In the genomic region with DNA sequence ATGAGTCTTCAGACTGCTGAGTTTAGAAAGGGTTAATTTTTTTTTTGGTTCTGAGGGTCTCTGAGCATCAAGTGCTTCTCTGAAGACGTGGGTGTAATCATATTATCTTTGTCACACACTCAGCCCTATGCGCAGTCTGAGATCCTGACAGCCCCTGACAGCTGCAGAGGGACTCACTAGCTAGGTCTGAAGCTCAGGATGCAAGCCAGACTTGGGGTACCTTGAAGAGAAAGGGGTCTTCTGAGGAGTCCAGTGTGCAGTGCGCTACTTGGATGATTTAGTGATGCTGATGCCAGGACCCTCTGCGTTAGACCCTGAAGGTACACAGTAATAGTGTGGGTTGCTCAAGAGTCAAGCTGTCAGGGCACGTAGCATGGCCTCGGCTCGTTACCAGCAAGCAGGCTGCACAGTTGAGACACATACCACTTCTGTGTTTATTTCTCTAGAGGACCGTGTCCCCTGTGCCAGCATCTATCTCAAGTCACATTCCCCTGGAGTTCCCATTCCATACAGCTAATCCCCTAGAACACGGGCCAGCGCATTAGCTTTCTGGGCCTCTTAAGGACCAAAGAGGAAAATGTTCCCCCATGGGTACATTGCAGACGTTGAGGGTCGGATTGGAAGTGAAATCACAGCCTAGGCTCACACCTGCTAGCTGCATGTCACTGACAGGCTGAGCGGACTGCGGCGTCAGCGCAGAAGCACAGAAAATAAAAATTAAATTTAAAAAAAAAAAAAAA, we compare ENCODE assay signal across 22 mouse cellular contexts. TPM values are rescaled to one million over a fixed set of nuclear protein-coding genes. Genes with fewer than 3 reads are reported as not detected.
DNase-seq lines count a peak whose midpoint lies in the region; ATAC-seq and TF ChIP-seq lines count a peak whose summit lies in the region.
"Had no signal": no experiment of that assay in that cellular context is flagged by ENCODE, and none has a peak within 500 bp of the region (broad histone marks: within the 10 kb centered on the region; RNA-seq: fewer than 3 reads in every experiment).

No protein-coding gene starts in this region.

- H3K27ac ChIP-seq in limb, embryonic 15.5 days: no peak overlapping the region
- H3K27ac ChIP-seq in limb, embryonic 10.5 days: no peak overlapping the region; the same call in 1 of the 2 replicates
- H3K27ac ChIP-seq in embryonic facial prominence, embryonic 12.5 days: no peak overlapping the region
- H3K27ac ChIP-seq in hindbrain, embryonic 13.5 days: peak overlapping the region; percentile 46; the same call in 1 of the 2 replicates
- no peak overlapping the region for H3K27ac ChIP-seq in lung, postnatal 0 days (ENCODE audit: low read length)
- H3K27ac ChIP-seq: heart, embryonic 13.5 days; kidney, embryonic 15.5 days; limb, embryonic 12.5 days; liver, embryonic 15.5 days; stomach, embryonic 15.5 days had no signal

- H3K4me3 ChIP-seq in limb, embryonic 15.5 days: no peak overlapping the region
- H3K4me3 ChIP-seq in limb, embryonic 10.5 days: no peak overlapping the region
- no peak overlapping the region for H3K4me3 ChIP-seq in embryonic facial prominence, embryonic 12.5 days
- no peak overlapping the region for H3K4me3 ChIP-seq in hindbrain, embryonic 13.5 days
- H3K4me3 ChIP-seq in lung, postnatal 0 days (ENCODE audit: low read depth, low read length): no peak overlapping the region
- H3K4me3 ChIP-seq: heart, embryonic 13.5 days; kidney, embryonic 15.5 days; limb, embryonic 12.5 days; liver, embryonic 15.5 days; stomach, embryonic 15.5 days had no signal

- TF ChIP-seq EP300 in lung, postnatal 0 days (IDR thresholded peaks at IDR 0.05): no peak

- no peaks in the 10 kb centered on the region for H3K9me3 ChIP-seq in limb, embryonic 15.5 days
- peaks cover 6% of the 10 kb centered on the region for H3K9me3 ChIP-seq in limb, embryonic 10.5 days (replicated peaks)
- no peaks in the 10 kb centered on the region for H3K9me3 ChIP-seq in embryonic facial prominence, embryonic 12.5 days
- H3K9me3 ChIP-seq in hindbrain, embryonic 13.5 days: no peaks in the 10 kb centered on the region; the same call in 1 of the 2 replicates
- no peaks in the 10 kb centered on the region for H3K9me3 ChIP-seq in lung, postnatal 0 days (ENCODE audit: low read length)
- H3K9me3 ChIP-seq: heart, embryonic 13.5 days; kidney, embryonic 15.5 days; liver, embryonic 15.5 days; stomach, embryonic 15.5 days had no signal

- WGBS in limb, embryonic 15.5 days: 59% methylated on average over 16 of the region's 16 CpGs
- 76% methylated on average over 16 of the region's 16 CpGs for WGBS in limb, embryonic 10.5 days
- WGBS in embryonic facial prominence, embryonic 12.5 days: 72% methylated on average over 16 of the region's 16 CpGs
- WGBS in hindbrain, embryonic 13.5 days: 56% methylated on average over 16 of the region's 16 CpGs
- 67% methylated on average over 16 of the region's 16 CpGs for WGBS in lung, postnatal 0 days

- no peak overlapping the region for H3K9ac ChIP-seq in limb, embryonic 15.5 days
- H3K9ac ChIP-seq in embryonic facial prominence, embryonic 12.5 days: no peak overlapping the region
- peak overlapping the region; percentile 29; the same call in 1 of the 2 replicates for H3K9ac ChIP-seq in hindbrain, embryonic 13.5 days
- no peak overlapping the region for H3K9ac ChIP-seq in lung, postnatal 0 days (replicated peaks; ENCODE audit: low read depth)
- H3K9ac ChIP-seq: heart, embryonic 13.5 days; kidney, embryonic 15.5 days; limb, embryonic 12.5 days; liver, embryonic 15.5 days; stomach, embryonic 15.5 days had no signal

- H3K4me2 ChIP-seq in limb, embryonic 15.5 days: no peak overlapping the region
- no peak overlapping the region for H3K4me2 ChIP-seq in embryonic facial prominence, embryonic 12.5 days (replicated peaks)
- H3K4me2 ChIP-seq in hindbrain, embryonic 13.5 days: no peak overlapping the region
- no peak overlapping the region for H3K4me2 ChIP-seq in lung, postnatal 0 days (replicated peaks; ENCODE audit: low read depth, low read length)
- H3K4me2 ChIP-seq: heart, embryonic 13.5 days; kidney, embryonic 15.5 days; limb, embryonic 12.5 days; liver, embryonic 15.5 days; stomach, embryonic 15.5 days had no signal

- peaks cover 26% of the 10 kb centered on the region for H3K4me1 ChIP-seq in limb, embryonic 15.5 days
- peaks cover 51% of the 10 kb centered on the region for H3K4me1 ChIP-seq in limb, embryonic 10.5 days
- peaks cover 19% of the 10 kb centered on the region; the same call in 1 of the 2 replicates for H3K4me1 ChIP-seq in embryonic facial prominence, embryonic 12.5 days
- H3K4me1 ChIP-seq in hindbrain, embryonic 13.5 days (replicated peaks): peaks cover 30% of the 10 kb centered on the region
- H3K4me1 ChIP-seq in lung, postnatal 0 days (ENCODE audit: insufficient read depth, low read depth, low read length): no peaks in the 10 kb centered on the region

- peak; percentile 7 for DNase-seq in gastrocnemius, postnatal 10 days
- no peak for DNase-seq in gastrocnemius, adult 18-20 months (ENCODE audit: low spot score)
- DNase-seq in limb, embryonic 10.5 days (ENCODE audit: low spot score): no peak
- DNase-seq in lung, postnatal 0 days (ENCODE audit: low spot score): no peak
- DNase-seq: cerebellum, adult 8-10 months; lung, postnatal 10 days; retina, postnatal 1 day; thymus, postnatal 14 days had no signal

- peak; percentile 27; the same call in 1 of the 2 replicates for ATAC-seq in limb, embryonic 15.5 days (ENCODE audit: insufficient number of reproducible peaks, low FRiP score, low TSS enrichment, low read depth)
- ATAC-seq in embryonic facial prominence, embryonic 12.5 days (ENCODE audit: insufficient number of reproducible peaks, insufficient read depth, low FRiP score, low TSS enrichment): peak; percentile 33; the same call in 1 of the 2 replicates
- ATAC-seq in hindbrain, embryonic 13.5 days (ENCODE audit: low FRiP score): no peak
- no peak for ATAC-seq in lung, postnatal 0 days
- ATAC-seq: intestine, postnatal 0 days had no signal

- H3K27me3 ChIP-seq in limb, embryonic 15.5 days: no peaks in the 10 kb centered on the region
- H3K27me3 ChIP-seq in limb, embryonic 10.5 days (ENCODE audit: low read depth, poor library complexity, severe bottlenecking): no peaks in the 10 kb centered on the region
- H3K27me3 ChIP-seq in embryonic facial prominence, embryonic 12.5 days: no peaks in the 10 kb centered on the region
- no peaks in the 10 kb centered on the region for H3K27me3 ChIP-seq in hindbrain, embryonic 13.5 days
- H3K27me3 ChIP-seq in lung, postnatal 0 days (replicated peaks; ENCODE audit: insufficient read depth, low read length): no peaks in the 10 kb centered on the region
- H3K27me3 ChIP-seq: heart, embryonic 13.5 days; liver, embryonic 15.5 days; stomach, embryonic 15.5 days had no signal

- H3K36me3 ChIP-seq in limb, embryonic 15.5 days: peaks cover 80% of the 10 kb centered on the region
- peaks cover 96% of the 10 kb centered on the region for H3K36me3 ChIP-seq in limb, embryonic 10.5 days
- H3K36me3 ChIP-seq in embryonic facial prominence, embryonic 12.5 days: peaks cover 74% of the 10 kb centered on the region
- peaks cover 80% of the 10 kb centered on the region for H3K36me3 ChIP-seq in hindbrain, embryonic 13.5 days
- no peaks in the 10 kb centered on the region for H3K36me3 ChIP-seq in lung, postnatal 0 days (ENCODE audit: insufficient read depth, low read length)
- H3K36me3 ChIP-seq: liver, embryonic 15.5 days had no signal

- TF ChIP-seq CTCF in lung, postnatal 0 days (IDR thresholded peaks at IDR 0.05): no peak

RNA-seq across cellular contexts. Expression of a gene that starts 5.0 kb away (rescaled TPM):
- total RNA-seq in gastrocnemius, postnatal 10 days (2021): 10 to 100 TPM in 1 of 2 experiments, 1 to 10 TPM in 1; 3.0 to 14.0 TPM
- total RNA-seq in gastrocnemius, adult 18-20 months (2021): not detected
- 3.7 and 3.9 TPM in 2 replicates for polyA plus RNA-seq in limb, embryonic 15.5 days (2015; fragmentation: Nextera tagmentation; extraction: Ambion mirVana)
- 0.69 and 0.74 TPM in 2 replicates for polyA plus RNA-seq in limb, embryonic 10.5 days (2016; fragmentation: Nextera tagmentation; extraction: Ambion mirVana)
- 2.2 and 2.9 TPM in 2 replicates for polyA plus RNA-seq in embryonic facial prominence, embryonic 12.5 days (2016; fragmentation: Nextera tagmentation; extraction: Ambion mirVana)
- polyA plus RNA-seq in hindbrain, embryonic 13.5 days (2015; fragmentation: Nextera tagmentation; extraction: Ambion mirVana): 1.5 and 2.1 TPM in 2 replicates
- 0.13 and 0.14 TPM in 2 replicates for polyA plus RNA-seq in lung, postnatal 0 days (2015; fragmentation: Nextera tagmentation; extraction: Ambion mirVana)
- total RNA-seq: hematopoietic stem cell, adult 5-6 weeks; megakaryocyte, adult 5-6 weeks had no signal
- polyA plus RNA-seq: C2C12; gonadal fat pad, adult 2 months; large intestine, adult 2 months had no signal

Comparison
In these comparisons a context has a peak if more than half of its experiments do, and no peak if none do; other contexts are left out.
1. ATAC-seq: peak in limb, embryonic 15.5 days (single experiment) and embryonic facial prominence, embryonic 12.5 days (single experiment); none in hindbrain, embryonic 13.5 days (single experiment) and lung, postnatal 0 days (single experiment).